Mouse (Mus musculus): ENCODE measurements around the gene Dpysl5.

The Dpysl5 gene

DNA sequence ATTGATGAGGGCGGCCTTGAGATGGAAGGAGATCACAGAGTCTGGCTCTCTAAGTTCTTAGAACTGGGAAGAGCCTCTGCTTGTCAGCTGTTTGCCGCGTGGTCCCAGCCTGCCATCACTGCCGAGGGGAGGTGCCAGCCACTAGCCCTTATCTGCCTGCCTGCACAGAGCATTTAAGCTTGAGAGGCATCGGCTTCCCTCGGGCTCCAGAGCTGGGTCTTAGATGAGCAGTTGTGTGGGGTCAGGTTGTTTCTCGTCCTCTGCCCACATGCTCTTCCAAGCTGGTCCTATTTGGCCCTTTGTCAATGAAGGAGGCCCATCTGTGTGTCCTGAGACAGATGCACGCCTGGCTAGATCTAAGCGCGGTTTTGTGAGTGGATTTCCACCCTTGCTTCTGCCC, 113.8 kb downstream of the Dpysl5 start:
- DNase-seq = no peak

DNA sequence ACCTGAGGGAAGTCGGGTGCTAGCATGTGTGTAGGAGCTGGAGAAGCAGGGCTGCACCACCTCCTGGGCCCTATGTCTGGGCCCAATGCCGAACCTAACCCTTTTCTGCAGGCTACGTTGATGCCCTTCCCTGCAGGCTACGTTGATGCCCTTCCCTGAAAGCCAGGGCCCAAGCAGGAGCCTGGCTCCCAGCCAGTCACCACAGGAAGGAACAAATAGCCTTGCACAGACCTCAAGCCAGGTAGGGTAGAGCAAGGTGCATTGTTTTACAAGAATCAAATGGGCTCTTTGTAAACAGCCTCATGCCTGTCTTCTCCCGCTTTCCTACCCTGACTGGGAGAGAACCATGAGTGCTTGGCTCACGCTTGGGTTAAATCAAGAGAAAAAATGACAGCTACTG, 114.5 kb downstream of the Dpysl5 start:
- peak; percentile 71 for DNase-seq

DNA sequence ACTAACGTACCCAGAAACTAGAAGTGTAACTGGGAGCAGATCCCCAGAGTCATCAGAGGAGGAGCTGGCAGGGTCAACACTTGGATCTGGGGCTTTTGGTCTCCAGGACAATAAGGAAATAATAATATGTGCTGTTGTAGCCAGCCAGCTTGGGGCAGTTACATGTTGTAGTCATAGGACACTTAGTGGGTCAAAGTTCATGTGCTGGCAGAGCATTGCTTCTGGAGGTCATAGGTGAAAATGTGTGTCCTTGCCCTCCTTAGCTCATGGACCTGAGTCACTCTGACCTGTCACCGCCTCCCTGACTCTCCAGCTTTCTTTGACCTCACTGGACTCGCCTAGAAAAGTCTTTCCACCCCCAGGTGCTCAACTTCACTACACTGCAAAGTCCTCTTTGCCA, 122.1 kb downstream of the Dpysl5 start:
- DNase-seq = no peak

DNA sequence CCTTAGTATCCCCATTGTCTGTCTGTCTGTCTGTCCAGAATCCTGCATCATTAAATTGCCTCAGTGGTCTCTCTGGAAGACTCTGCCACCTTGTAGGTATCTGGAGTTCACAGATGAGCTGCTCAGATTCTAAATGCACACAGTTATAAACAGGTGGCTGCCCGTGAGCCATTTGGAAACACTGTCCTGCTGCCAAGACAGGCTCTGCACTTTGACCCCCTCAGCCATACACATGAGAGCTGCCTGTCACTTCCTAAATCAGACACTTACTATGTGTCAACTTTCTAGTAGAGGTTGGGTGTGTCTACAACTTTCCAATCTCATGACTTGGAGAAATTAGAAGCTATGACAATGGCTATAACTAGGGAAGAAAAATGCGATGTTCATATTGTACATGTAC, 128.4 kb downstream of the Dpysl5 start:
- DNase-seq = no peak

DNA sequence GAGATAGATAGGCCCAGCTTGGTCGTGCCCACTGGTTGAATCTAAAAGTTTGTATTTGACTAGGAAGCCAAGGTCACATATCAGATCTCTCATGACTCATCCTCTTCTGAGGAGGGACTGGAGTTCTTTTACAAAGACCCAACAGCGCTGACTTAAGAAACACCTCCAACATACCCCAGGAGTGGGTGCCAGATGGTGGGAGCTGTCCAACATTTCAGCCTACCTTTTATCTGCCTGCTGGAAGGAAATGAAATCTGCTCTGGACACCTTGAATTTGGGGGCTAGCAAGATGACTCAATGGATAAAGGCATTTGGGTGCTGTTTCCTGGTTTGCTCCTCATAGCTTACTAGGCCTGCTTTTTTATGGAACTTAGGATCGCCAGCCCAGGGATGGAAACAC, 130.5 kb downstream of the Dpysl5 start:
- no peak for DNase-seq
